Mouse (Mus musculus): ENCODE measurements around the gene Meis2. TPM values are rescaled to one million over a fixed set of nuclear protein-coding genes. Genes with fewer than 3 reads are reported as not detected.

The Meis2 gene
- total RNA-seq, 1 experiment from 2014 or later, result not detected

- ATAC-seq (ENCODE audit: extremely low read depth, insufficient number of reproducible peaks, low FRiP score, poor library complexity, severe bottlenecking), result no peak
These were observed 95.4 kb downstream of the Meis2 start for GRCm38 (mm10) chr2:115970091-115970820.

GRCm38 (mm10) chr2:115969201-115969600 lies 96.4 kb downstream of the Meis2 start:
- no peak for ATAC-seq (ENCODE audit: extremely low read depth, insufficient number of reproducible peaks, low FRiP score, poor library complexity, severe bottlenecking)

- ATAC-seq (ENCODE audit: extremely low read depth, insufficient number of reproducible peaks, low FRiP score, poor library complexity, severe bottlenecking), result no peak
These were observed 100.7 kb downstream of the Meis2 start for GRCm38 (mm10) chr2:115964911-115965310.

GRCm38 (mm10) chr2:115963293-115963835 lies 102.3 kb downstream of the Meis2 start:
- ATAC-seq (ENCODE audit: extremely low read depth, insufficient number of reproducible peaks, low FRiP score, poor library complexity, severe bottlenecking), result no peak

GRCm38 (mm10) chr2:115962728-115963127 lies 102.9 kb downstream of the Meis2 start:
- ATAC-seq (ENCODE audit: extremely low read depth, insufficient number of reproducible peaks, low FRiP score, poor library complexity, severe bottlenecking), result no peak

- ATAC-seq (ENCODE audit: extremely low read depth, insufficient number of reproducible peaks, low FRiP score, poor library complexity, severe bottlenecking), result no peak
These were observed 103.5 kb downstream of the Meis2 start for GRCm38 (mm10) chr2:115962113-115962512.

- no peak for ATAC-seq (ENCODE audit: extremely low read depth, insufficient number of reproducible peaks, low FRiP score, poor library complexity, severe bottlenecking)
These were observed 105.0 kb downstream of the Meis2 start for GRCm38 (mm10) chr2:115960615-115961014.

- ATAC-seq (ENCODE audit: extremely low read depth, insufficient number of reproducible peaks, low FRiP score, poor library complexity, severe bottlenecking), result no peak
These were observed 108.9 kb downstream of the Meis2 start for GRCm38 (mm10) chr2:115956786-115957185.

- no peak for ATAC-seq (ENCODE audit: extremely low read depth, insufficient number of reproducible peaks, low FRiP score, poor library complexity, severe bottlenecking)
These were observed 115.0 kb downstream of the Meis2 start for GRCm38 (mm10) chr2:115950645-115951044.

- ATAC-seq (ENCODE audit: extremely low read depth, insufficient number of reproducible peaks, low FRiP score, poor library complexity, severe bottlenecking), result no peak
These were observed 116.8 kb downstream of the Meis2 start for GRCm38 (mm10) chr2:115948630-115949426.

GRCm38 (mm10) chr2:115947714-115948226 lies 117.9 kb downstream of the Meis2 start:
- ATAC-seq (ENCODE audit: extremely low read depth, insufficient number of reproducible peaks, low FRiP score, poor library complexity, severe bottlenecking), result no peak

- no peak for ATAC-seq (ENCODE audit: extremely low read depth, insufficient number of reproducible peaks, low FRiP score, poor library complexity, severe bottlenecking)
These were observed 122.6 kb downstream of the Meis2 start for GRCm38 (mm10) chr2:115943044-115943443.

GRCm38 (mm10) chr2:115939849-115940248 lies 125.8 kb downstream of the Meis2 start:
- ATAC-seq (ENCODE audit: extremely low read depth, insufficient number of reproducible peaks, low FRiP score, poor library complexity, severe bottlenecking), result no peak

GRCm38 (mm10) chr2:115938926-115939563 lies 126.6 kb downstream of the Meis2 start:
- ATAC-seq (ENCODE audit: extremely low read depth, insufficient number of reproducible peaks, low FRiP score, poor library complexity, severe bottlenecking), result no peak

GRCm38 (mm10) chr2:115938296-115938695 lies 127.3 kb downstream of the Meis2 start:
- no peak for ATAC-seq (ENCODE audit: extremely low read depth, insufficient number of reproducible peaks, low FRiP score, poor library complexity, severe bottlenecking)

- ATAC-seq (ENCODE audit: extremely low read depth, insufficient number of reproducible peaks, low FRiP score, poor library complexity, severe bottlenecking), result no peak
These were observed 127.7 kb downstream of the Meis2 start for GRCm38 (mm10) chr2:115937896-115938295.

GRCm38 (mm10) chr2:115936786-115937185 lies 128.9 kb downstream of the Meis2 start:
- no peak for ATAC-seq (ENCODE audit: extremely low read depth, insufficient number of reproducible peaks, low FRiP score, poor library complexity, severe bottlenecking)

GRCm38 (mm10) chr2:115934299-115934698 lies 131.3 kb downstream of the Meis2 start:
- no peak for ATAC-seq (ENCODE audit: extremely low read depth, insufficient number of reproducible peaks, low FRiP score, poor library complexity, severe bottlenecking)

- ATAC-seq (ENCODE audit: extremely low read depth, insufficient number of reproducible peaks, low FRiP score, poor library complexity, severe bottlenecking), result no peak
These were observed 132.4 kb downstream of the Meis2 start for GRCm38 (mm10) chr2:115933259-115933658.
